Mouse (Mus musculus) CD4-positive, CD25-positive, alpha-beta regulatory T cell, adult 4 months (primary cell): Measurements from ENCODE around the gene H2afy2. TPM values are rescaled to one million over a fixed set of nuclear protein-coding genes. Genes with fewer than 3 reads are reported as not detected.

Experiments used
- ATAC-seq: one replicate; pipeline ENCODE4 v1.8.0; 2017
- polyA plus RNA-seq, 2 experiments: library from polyadenylated mRNA; unstranded; fragments of 100-300 nt; shearing (Covaris generic); gene quantifications; one replicate each; pipeline ENCODE4 v1.2.1; 2017

H2afy2 gene
- not detected for polyA plus RNA-seq

- ATAC-seq, result no peak
These were observed at the start of gene H2afy2 for GRCm38 (mm10) chr10:61783621-61784251. Gene H2afy2, minus strand, starts transcription at chr10:61784147.

DNA sequence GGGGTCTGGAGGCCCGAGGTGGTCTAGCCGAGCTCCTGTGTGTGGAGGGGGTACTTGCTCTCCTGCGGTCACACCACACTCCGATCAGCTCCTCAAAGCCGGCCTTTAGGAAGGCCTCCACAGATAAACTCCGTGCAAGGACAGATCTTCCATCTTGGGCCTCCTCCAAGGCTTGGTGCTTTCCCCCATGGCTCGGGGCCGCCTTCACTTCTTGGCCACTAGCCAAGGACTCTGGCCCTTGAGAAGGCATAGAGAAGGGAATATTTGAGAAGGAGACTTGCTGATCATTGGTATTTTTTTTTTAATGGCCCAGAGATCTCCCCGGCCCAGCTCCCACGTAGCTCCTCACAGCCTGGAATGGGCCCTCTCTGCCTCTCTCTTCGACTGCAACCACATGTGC is 48.8 kb upstream of the H2afy2 start:
- ATAC-seq, result no peak

- ATAC-seq, result no peak
These were observed 47.8 kb upstream of the H2afy2 start for GRCm38 (mm10) chr10:61831741-61832140.

DNA sequence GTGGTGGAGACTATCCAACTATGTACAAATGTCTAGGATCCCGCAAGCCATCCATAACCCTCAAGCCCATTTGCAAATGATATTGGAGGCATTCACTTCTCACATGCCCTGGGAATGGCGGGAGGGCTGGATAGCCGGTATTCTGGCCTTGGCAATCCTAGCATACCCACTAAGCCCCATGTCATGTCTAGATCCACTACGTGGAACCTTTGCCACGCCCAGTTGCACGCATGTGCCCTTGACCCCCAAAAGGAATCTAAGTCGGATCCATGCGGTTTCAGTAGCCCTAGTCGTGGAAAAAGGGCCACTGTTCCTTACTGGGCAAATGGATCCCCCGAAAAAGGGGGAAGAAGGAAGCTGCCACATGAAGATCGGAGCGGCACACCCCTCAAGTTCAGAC is 47.3 kb upstream of the H2afy2 start:
- no peak for ATAC-seq

DNA sequence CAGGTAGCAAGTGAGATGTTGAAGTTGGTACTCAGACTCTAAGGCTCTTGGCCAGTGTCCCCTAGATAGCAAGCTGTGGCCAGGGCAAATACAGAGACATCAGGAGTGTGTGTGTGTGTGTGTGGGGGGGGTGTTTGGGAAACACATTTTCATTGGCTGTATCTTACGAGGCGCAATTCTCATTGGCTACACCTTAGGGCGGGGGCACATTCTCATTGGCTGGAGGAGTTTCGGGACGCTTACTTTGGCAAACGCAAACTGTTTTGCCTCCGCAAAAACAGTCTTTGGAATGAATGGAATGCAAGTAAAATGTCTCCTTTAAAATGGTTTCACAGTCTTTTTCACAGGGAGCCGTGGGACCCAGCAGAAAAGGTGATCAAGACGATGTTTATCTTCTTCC is 46.9 kb upstream of the H2afy2 start:
- ATAC-seq, result no peak

GRCm38 (mm10) chr10:61829046-61829445 is 45.1 kb upstream of the H2afy2 start:
- no peak for ATAC-seq

GRCm38 (mm10) chr10:61827950-61828936 is 44.3 kb upstream of the H2afy2 start:
- ATAC-seq, result no peak

GRCm38 (mm10) chr10:61826753-61827435 is 42.9 kb upstream of the H2afy2 start:
- no peak for ATAC-seq

DNA sequence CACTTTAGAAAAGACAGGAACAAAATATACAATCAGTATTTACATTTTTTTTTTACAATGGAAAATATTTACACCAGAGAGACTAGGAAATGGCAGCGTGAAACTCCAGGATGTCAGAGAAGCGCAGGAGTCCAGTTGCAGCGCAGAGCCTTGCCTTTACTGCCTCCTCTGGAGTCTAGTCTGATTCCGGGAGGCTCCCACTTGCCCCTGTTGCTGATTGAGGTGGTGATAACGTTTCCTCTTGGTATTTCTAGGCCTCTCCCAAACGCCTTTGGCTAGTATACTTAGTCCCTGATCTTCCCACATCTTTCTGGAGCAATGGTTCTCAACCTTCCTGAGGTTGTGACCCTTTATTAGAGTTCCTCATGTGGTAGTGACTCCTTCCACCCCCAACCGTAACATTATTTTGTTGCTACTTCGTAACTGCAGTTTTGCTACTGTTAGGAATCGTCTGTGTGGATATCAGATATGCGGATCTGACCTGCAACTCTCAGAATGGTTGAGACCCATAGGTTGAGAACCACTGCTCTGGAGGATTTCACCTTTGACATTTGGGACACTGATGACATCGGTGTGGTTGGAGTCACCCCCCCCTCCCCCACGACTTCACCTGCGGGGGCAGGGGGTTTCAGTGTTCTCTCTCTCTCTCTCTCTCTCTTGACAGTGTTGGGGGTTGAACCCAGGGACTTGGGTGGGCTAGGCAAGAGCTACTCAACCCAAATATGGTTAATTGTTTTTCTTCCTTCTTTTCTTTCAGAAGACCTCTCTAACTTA is 42.2 kb upstream of the H2afy2 start:
- ATAC-seq, result no peak

GRCm38 (mm10) chr10:61825536-61825935 is 41.6 kb upstream of the H2afy2 start:
- ATAC-seq, result no peak

DNA sequence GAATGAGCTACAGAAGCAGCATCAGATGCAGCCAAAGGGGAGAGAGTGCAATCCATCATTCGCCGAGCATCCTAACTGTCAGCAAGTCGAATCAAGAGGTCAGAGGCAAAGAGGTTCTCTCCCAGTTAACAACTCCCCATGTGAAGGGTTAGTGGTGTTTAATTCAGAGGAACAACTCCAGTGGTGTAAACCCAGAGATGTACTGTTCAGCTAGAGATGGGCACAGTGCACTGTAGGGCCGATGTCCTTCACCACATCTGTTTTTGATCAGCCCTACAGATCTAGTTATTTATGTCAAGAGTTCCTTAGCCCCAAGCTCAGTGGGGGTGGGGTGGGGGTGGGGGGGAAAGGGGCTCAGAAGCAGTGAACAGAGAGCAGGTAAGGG is 39.8 kb upstream of the H2afy2 start:
- no peak for ATAC-seq

- ATAC-seq, result no peak
These were observed 39.2 kb upstream of the H2afy2 start for GRCm38 (mm10) chr10:61822968-61823730.

GRCm38 (mm10) chr10:61820050-61820449 is 36.1 kb upstream of the H2afy2 start:
- ATAC-seq, result no peak

GRCm38 (mm10) chr10:61811987-61812386 is 28.0 kb upstream of the H2afy2 start:
- no peak for ATAC-seq

DNA sequence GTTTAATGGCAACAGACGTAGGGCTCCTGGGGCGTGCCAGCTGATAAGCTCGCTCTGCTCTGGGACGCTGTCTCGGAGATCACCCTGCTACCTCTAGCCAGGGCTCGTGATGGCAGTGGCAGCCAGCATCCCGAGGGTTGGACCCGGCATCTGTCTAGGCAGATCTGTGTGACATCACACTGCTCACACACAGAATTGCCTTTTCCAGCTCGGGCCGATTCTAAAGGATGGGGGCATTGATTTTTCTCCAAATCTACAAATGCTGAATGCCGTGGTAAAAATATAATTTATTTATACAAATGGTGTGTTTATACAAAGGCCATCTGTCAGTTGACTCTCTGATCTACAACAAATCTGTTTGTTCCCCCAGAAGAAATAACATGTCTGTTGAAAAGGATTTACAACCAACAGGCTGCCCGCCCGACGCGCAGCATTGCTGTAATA is 14.2 kb upstream of the H2afy2 start:
- ATAC-seq, result no peak

GRCm38 (mm10) chr10:61795458-61795857 is 11.5 kb upstream of the H2afy2 start:
- no peak for ATAC-seq

- ATAC-seq, result no peak
These were observed 11.0 kb upstream of the H2afy2 start for GRCm38 (mm10) chr10:61794971-61795370.

DNA sequence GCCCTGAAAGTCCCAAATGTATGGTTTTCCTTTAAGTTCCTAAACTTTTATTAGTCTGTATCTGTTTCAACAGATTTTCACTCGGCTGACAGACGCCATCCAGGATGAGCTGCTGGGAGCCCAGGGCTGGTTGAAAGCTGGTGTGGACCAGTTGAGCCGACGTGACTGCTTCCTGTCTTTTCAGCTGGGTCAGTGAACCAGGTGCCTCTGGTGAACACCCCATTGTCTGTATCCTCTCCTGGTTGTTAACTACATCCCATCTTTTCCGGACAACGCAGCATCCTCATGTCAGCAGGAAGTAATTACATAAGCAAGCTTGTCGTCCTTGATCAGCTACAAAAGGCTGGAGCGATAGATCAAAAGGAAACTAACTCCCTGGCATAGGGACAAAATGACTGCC is 9.1 kb upstream of the H2afy2 start:
- ATAC-seq, result no peak

DNA sequence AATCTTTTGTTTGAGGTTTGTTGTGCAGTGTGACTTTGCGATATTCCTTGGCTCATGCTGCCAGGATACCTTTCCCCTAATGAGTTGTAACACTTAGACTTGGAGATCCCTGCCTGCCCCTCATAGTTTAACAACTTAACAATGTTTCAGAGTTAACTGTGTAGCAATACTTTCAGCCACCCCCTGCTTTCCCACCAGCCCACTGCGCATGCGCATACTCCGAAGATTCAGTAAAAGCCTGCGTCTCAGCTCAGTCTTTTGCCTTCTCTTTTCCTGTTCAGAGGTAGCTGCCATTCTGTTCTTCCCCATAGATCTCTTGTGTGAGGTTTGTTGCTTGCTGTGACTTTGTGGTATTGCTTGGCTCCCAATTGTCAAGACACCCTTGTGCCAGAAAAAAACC is 4.6 kb upstream of the H2afy2 start:
- no peak for ATAC-seq

GRCm38 (mm10) chr10:61787541-61788313 is 3.8 kb upstream of the H2afy2 start:
- no peak for ATAC-seq

GRCm38 (mm10) chr10:61784414-61784813 is 467 bp upstream of the H2afy2 start:
- no peak for ATAC-seq
